Mouse (Mus musculus): ENCODE data around the gene Alg9.

DNA sequence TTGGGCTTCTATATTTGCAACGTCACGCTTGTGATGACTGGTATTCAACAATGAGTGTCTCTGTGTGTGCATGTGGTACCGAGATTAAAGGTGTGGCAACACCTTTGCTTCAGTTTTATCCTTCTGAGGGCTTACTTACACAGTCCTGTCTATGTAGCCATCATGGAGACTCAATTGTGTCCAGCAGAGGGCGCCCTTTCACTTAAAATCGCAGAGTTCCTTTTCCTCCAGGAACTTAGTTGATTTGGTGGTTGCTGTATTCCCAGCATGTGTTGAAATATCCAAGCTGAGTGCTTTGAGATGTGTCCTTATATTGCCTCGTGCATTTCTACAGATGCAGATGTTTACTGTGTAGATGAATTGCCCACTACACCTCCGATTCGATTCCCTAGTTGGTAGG is 74.4 kb downstream of the Alg9 start:
- TF ChIP-seq CTCF (conservative IDR thresholded peaks at IDR 0.05; ENCODE audit: low read length) (peak; percentile 61), POU5F1 (IDR thresholded peaks at IDR 0.05; ENCODE audit: borderline replicate concordance, low read length) (no peak)

All from E14TG2a.4 (cell line).